Mouse (Mus musculus): ENCODE data around the gene Hdac4.

The Hdac4 gene

DNA sequence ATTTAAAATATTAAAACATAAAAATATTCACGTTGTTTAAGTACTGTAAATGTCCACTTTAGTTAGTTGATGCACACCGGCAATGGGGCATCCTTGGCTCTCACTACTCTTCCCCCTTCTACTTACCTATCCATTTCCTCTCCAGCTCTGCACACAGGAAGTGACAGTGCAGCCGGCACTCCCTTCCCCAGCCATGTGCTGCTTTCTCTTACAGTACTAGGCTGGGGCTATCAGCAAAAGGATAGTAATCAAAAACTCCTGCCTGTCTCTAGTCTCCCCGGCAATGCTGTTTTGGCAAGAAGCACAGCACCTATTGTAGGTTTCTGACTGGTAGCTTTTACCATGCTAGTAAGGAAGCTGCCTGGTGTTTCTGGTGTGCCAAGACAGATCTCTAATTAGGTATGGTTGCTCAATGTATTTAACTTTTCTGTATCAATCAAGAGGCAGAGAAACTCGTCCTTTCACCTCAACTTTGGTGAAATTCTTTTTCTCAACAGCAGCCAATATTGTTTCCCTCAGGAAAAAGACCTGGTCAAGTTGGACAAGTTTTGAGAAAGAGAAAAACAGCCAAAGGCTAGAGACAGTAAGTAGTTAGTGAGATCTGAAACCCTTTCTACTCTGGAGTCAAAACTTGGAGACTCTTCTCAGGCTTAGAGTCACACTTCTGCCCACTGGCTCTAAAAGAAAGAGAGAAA is 136.6 kb downstream of the Hdac4 start:
- peak; percentile 16 for DNase-seq (ENCODE audit: low read depth, low spot score)
- H3K27me3 ChIP-seq (ENCODE audit: control insufficient read depth, insufficient read depth, low read length, poor library complexity, severe bottlenecking): no peaks in the 10 kb centered on the region

DNA sequence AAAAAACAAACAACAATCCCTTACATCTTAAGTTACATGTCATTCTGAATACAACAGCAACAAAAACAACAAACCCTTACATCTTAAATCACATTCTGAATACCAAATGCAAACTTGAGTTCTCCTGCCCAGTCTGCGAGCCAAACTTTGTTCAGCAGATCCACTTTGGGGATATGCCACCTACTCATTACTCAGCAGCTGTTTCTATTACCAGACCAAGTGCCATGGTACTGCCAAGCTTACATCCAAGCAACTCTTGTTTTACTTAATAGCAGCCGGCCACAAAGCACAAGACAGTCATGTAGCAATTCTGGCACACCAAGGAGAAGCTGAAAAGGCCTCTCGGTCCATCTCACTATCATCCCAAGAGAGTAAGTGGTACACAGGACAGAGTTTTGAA is 138.4 kb downstream of the Hdac4 start:
- no peak for DNase-seq (ENCODE audit: low read depth, low spot score)
- Histone ChIP-seq H3K36me3 (ENCODE audit: control insufficient read depth, insufficient read depth, low read length, poor library complexity, severe bottlenecking) (no peaks in the 10 kb centered on the region), H3K27me3 (ENCODE audit: control insufficient read depth, insufficient read depth, low read length, poor library complexity, severe bottlenecking) (no peaks in the 10 kb centered on the region)

More for the DNA sequence above, 136.6 kb downstream of the Hdac4 start:
- no peaks in the 10 kb centered on the region for H3K36me3 ChIP-seq (ENCODE audit: control insufficient read depth, insufficient read depth, low read length, poor library complexity, severe bottlenecking)

DNA sequence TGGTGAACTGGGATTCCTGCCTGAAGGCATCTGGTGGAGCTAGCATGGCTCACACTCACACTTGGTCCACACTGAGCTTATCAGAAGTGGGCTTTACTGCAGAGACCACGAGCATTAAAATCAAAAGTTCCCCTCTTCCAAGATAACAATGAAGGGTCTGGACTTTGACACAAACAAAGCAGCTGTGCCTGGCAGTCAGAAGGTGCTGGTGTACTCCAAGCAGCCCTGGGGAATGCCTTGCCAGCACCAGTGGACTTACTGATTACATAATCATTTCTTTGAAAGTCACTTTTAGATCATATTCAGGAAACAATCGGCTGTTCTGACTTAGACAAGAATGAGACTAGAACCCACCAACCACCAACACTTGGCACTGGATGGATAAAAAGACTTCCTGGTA is 140.3 kb downstream of the Hdac4 start:
- no peak for DNase-seq (ENCODE audit: low read depth, low spot score)
- no peaks in the 10 kb centered on the region for H3K27me3 ChIP-seq (ENCODE audit: control insufficient read depth, insufficient read depth, low read length, poor library complexity, severe bottlenecking)

DNA sequence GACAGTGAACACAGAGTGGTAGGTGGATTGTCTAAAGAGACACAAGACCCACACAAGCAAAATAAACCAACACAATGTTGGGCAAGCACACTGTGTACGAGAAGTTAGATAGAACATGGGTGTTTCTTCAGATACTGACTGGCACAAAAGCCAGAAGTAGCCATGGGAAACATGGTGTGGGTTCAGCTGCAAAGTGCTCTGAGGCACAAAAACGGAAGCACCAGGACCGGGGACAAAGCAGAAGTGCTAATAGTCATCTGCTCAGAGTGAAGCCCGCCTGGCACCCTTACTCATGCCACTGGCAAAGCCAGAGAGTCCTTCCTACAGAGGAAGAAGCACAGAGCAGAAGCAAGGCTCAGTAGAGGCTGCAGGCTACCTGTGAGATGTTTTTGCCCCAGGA is 143.3 kb downstream of the Hdac4 start:
- DNase-seq (ENCODE audit: low read depth, low spot score): peak; percentile 55
- H3K27me3 ChIP-seq (ENCODE audit: control insufficient read depth, insufficient read depth, low read length, poor library complexity, severe bottlenecking): no peaks in the 10 kb centered on the region
- H3K36me3 ChIP-seq (ENCODE audit: control insufficient read depth, insufficient read depth, low read length, poor library complexity, severe bottlenecking): no peaks in the 10 kb centered on the region

More for the DNA sequence above, 140.3 kb downstream of the Hdac4 start:
- no peaks in the 10 kb centered on the region for H3K36me3 ChIP-seq (ENCODE audit: control insufficient read depth, insufficient read depth, low read length, poor library complexity, severe bottlenecking)

DNA sequence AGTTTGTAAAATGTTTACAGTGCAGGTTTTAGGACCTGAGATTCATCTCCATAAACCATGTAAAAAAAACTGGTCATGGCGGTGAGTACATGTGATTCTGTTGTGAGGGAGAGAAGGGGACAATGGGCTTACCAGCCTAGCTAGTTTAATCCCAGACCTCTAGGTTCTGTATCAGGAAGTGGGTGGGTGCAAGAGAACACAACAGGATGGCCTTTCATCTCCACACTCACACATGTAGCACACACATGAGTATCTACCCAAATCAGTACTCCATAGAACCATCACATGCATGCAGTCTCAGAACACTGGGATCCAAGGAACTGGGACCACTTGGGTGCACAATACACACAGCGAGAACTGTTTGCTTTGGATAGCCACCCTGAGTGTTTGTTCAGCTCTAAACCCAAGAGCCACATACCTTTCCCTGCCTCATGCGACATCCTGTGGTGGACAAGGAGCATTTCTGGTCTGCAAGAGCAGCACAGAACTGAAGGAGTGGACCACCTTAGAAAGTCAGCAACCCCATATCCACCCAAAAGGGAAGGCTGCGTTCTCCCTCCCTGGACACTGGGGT is 143.9 kb downstream of the Hdac4 start:
- Histone ChIP-seq H3K27me3 (ENCODE audit: control insufficient read depth, insufficient read depth, low read length, poor library complexity, severe bottlenecking) (no peaks in the 10 kb centered on the region), H3K36me3 (ENCODE audit: control insufficient read depth, insufficient read depth, low read length, poor library complexity, severe bottlenecking) (no peaks in the 10 kb centered on the region)
- no peak for DNase-seq (ENCODE audit: low read depth, low spot score)

DNA sequence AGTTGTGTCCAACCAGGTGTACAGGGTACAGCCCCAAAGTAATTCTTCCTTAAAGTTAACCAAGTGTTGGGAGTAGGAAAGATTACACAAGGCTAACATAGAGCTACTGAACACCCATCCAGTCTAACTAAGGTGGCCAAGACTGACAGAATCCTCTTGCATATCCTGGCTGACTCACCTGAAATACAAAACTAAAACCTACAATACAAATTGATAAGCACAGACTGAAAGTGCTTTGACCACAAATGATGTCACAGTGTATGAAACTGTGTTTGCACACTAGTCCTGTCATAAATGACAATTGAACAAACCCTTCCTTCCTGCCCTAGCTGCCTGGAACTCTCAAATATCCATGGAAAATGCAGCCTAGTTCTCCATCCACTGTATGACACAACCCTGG is 144.5 kb downstream of the Hdac4 start:
- Histone ChIP-seq H3K27me3 (ENCODE audit: control insufficient read depth, insufficient read depth, low read length, poor library complexity, severe bottlenecking) (no peaks in the 10 kb centered on the region), H3K36me3 (ENCODE audit: control insufficient read depth, insufficient read depth, low read length, poor library complexity, severe bottlenecking) (no peaks in the 10 kb centered on the region)
- DNase-seq (ENCODE audit: low read depth, low spot score): no peak

DNA sequence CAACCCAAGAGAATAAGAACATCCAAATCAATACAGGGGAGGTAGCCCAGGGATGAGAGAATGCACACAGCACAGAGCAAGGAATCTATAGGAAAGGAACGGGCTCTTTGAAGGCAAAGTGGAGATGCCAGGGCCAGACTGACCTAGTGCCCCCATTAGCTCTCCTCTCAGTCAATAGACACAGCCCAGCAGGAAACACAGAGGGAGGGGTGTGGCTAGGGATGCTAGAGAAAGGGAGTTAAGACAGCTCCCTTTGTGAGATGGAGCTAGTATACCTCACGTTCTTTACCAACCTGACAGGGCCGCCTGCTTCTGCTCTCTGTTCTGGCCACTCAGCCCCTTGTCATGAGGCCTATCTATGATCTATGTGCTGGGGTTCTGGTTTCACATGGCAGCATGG is 144.9 kb downstream of the Hdac4 start:
- H3K36me3 ChIP-seq (ENCODE audit: control insufficient read depth, insufficient read depth, low read length, poor library complexity, severe bottlenecking): no peaks in the 10 kb centered on the region
- no peak for DNase-seq (ENCODE audit: low read depth, low spot score)
- H3K27me3 ChIP-seq (ENCODE audit: control insufficient read depth, insufficient read depth, low read length, poor library complexity, severe bottlenecking): no peaks in the 10 kb centered on the region

DNA sequence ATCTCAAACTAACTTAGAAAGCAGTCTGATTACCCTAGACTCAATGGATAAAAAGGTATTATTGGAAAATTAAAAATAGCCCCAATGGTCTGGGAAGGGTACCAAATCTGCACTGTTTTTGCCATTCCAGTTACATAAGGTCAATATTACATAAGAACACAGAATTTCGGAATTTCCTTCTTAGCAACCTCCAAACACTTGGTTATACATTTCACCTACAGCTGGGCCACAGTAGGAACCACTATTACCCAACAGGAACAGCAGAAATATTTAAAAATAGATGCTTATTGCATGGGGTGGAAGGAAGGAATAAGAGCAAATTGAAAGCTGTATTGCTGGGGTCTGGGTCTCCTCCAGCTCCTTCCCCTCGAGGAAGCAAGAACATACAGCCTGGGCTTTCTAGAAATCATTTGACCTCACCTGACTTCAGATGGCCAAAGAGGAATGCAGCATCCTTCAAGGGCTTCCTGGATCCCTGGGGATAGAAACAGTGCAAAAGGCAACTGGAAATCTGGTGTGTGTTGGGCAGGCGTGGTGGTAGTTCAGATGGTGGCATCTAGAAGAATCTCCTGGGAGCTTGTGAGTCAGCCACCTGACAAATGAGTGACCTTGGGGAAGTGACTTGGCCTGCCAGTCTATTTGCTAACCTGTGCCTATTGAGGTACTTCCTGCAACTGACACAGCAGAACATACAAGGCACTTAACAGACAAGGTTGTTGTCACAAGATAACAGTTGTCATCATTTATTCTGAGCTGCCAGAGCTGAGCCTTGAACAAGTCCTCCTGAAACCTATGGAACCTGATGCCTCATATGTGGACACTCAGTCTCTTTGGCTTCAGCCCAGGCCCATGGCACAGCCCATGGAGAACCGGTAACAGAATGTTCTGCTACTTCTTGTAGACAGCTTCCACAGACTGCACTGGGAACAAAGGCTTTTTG is 146.8 kb downstream of the Hdac4 start:
- peak; percentile 27 for DNase-seq (ENCODE audit: low read depth, low spot score)
- Histone ChIP-seq H3K27me3 (ENCODE audit: control insufficient read depth, insufficient read depth, low read length, poor library complexity, severe bottlenecking) (no peaks in the 10 kb centered on the region), H3K36me3 (ENCODE audit: control insufficient read depth, insufficient read depth, low read length, poor library complexity, severe bottlenecking) (no peaks in the 10 kb centered on the region)

DNA sequence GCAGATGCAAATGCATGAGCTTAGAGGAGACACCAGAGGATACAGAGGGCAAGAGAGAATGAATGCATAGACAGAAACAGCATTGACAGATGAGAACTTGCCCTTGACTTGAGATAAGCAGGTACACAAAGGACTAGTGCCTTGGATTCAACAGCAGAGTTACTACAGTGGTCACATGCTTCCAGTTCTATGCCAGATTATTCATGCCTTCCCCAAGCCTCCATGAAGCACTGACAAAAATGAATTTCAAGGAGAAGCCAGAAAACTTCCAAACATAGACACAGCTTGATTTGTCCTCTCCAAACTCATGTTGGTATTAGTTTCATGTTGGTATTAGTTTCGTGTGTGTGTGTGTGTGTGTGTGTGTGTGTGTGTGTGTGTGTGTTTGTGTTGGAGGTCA is 149.8 kb downstream of the Hdac4 start:
- Histone ChIP-seq H3K36me3 (ENCODE audit: control insufficient read depth, insufficient read depth, low read length, poor library complexity, severe bottlenecking) (no peaks in the 10 kb centered on the region), H3K27me3 (ENCODE audit: control insufficient read depth, insufficient read depth, low read length, poor library complexity, severe bottlenecking) (no peaks in the 10 kb centered on the region)
- DNase-seq (ENCODE audit: low read depth, low spot score): no peak

DNA sequence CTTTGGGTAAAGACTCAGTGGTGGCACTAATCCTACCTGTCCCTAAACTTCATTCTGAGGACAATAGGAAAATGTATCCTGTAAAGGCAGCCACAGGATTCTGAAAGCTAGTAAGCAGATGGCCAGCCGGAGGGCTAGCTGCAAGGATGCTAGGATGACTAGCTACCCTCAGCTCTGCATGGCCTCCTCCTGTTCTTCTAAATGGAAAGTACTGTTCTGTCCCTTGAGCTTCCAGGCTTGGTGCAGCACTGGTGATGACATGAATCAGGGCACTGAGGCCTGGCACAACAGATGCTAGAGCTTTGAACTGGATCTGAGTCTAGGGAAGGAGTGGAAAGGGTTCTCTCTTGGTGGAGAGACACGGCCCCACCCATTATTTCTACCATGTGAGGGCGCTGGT is 150.6 kb downstream of the Hdac4 start:
- no peaks in the 10 kb centered on the region for H3K27me3 ChIP-seq (ENCODE audit: control insufficient read depth, insufficient read depth, low read length, poor library complexity, severe bottlenecking)
- no peak for DNase-seq (ENCODE audit: low read depth, low spot score)
- no peaks in the 10 kb centered on the region for H3K36me3 ChIP-seq (ENCODE audit: control insufficient read depth, insufficient read depth, low read length, poor library complexity, severe bottlenecking)

DNA sequence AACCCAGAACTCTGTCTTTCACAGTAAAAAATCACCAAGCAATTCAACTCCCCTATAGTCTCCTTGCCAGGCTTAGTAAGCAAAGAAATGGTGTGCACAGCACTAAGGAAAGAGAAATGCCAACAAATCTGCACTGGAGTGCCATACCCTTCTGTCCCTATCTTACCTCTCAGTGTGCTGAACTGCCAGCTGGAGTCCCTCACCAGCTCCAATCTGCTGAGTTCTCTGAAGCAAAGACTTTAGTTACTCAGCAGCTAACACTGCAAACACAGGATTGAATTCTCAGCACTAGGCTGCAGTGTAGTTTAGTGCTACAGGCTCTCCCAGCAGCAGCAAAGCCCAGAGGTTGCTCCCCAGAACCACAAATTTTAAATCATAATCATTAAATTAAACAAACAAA is 151.5 kb downstream of the Hdac4 start:
- no peak for DNase-seq (ENCODE audit: low read depth, low spot score)
- Histone ChIP-seq H3K36me3 (ENCODE audit: control insufficient read depth, insufficient read depth, low read length, poor library complexity, severe bottlenecking) (no peaks in the 10 kb centered on the region), H3K27me3 (ENCODE audit: control insufficient read depth, insufficient read depth, low read length, poor library complexity, severe bottlenecking) (no peaks in the 10 kb centered on the region)

DNA sequence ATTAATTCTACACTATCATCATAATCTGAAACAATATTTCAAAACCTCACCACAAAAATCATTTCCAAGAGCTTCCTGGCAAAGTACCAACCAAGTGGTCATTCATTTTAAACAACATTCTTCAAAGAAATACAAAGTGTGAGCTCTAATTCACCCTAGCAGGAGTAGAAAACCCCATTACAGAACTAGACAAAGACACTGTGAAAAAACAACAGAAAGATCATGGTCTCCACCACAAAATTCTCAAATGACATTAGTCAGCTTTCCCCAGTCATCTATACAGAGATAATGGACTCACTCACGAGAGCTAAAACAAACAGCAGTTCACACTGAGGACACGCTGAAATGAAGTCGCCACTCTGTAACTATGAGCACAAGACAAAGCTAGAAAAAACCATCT is 153.4 kb downstream of the Hdac4 start:
- Histone ChIP-seq H3K27me3 (ENCODE audit: control insufficient read depth, insufficient read depth, low read length, poor library complexity, severe bottlenecking) (no peaks in the 10 kb centered on the region), H3K36me3 (ENCODE audit: control insufficient read depth, insufficient read depth, low read length, poor library complexity, severe bottlenecking) (no peaks in the 10 kb centered on the region)
- DNase-seq (ENCODE audit: low read depth, low spot score): no peak

DNA sequence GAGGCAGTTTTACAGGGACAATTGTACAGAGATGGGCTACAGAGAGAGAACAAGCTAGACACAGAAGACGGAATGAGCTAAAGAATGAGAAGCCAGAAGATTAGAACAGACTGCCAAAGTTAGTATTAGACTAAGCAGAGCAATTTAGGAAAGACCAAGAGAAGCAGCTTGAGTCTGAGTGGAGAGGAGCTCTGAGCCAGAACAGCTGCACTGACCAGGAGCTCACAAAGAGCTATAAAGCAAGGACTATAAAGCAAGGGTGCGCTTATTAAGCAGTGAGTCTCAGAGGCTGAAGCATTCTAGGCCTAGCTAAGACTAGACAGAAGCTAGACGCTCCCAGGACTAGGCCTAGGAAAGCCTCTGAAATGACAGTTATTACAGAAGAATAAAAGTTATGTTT is 154.2 kb downstream of the Hdac4 start:
- no peaks in the 10 kb centered on the region for H3K27me3 ChIP-seq (ENCODE audit: control insufficient read depth, insufficient read depth, low read length, poor library complexity, severe bottlenecking)
- DNase-seq (ENCODE audit: low read depth, low spot score): no peak
- no peaks in the 10 kb centered on the region for H3K36me3 ChIP-seq (ENCODE audit: control insufficient read depth, insufficient read depth, low read length, poor library complexity, severe bottlenecking)

DNA sequence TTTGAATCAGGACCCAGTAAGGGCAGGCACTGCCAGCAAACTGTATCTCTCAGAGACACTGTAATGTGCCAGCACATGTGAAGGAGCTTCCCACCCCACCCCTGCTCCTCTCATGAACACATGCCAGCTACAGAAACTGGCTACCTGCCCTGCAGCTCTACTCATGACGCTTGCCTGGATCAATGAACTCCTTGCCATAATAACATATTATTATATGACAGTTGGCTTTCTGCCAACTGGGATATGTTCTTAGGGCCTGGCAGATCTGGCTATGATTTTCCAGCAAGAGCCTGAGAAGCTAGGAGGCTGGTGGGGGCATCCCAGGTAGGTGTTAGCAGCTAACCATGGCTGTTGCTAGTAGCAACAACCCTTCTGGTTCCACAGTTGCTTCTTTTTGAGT is 156.8 kb downstream of the Hdac4 start:
- H3K27me3 ChIP-seq (ENCODE audit: control insufficient read depth, insufficient read depth, low read length, poor library complexity, severe bottlenecking): no peaks in the 10 kb centered on the region
- no peaks in the 10 kb centered on the region for H3K36me3 ChIP-seq (ENCODE audit: control insufficient read depth, insufficient read depth, low read length, poor library complexity, severe bottlenecking)
- no peak for DNase-seq (ENCODE audit: low read depth, low spot score)

DNA sequence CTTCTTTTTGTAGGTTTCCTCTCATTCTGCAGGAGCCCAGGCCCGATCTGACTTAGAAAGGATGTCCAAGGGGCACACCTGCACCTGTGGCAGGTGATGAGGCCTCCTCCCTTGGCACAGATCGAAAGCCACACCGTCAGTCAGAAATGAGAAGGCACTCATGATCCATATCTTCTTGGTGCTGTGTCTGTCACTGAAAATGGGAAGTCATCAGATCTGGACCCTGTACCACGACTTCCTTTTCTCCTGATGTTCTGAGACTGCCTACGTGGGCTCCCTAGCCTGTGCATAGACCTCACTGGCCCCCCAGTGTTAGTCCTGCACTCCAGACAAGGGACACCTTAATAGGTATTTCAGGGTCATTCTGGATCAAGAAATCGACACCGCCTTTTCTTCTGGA is 158.5 kb downstream of the Hdac4 start:
- H3K36me3 ChIP-seq (ENCODE audit: control insufficient read depth, insufficient read depth, low read length, poor library complexity, severe bottlenecking): no peaks in the 10 kb centered on the region
- no peak for DNase-seq (ENCODE audit: low read depth, low spot score)
- H3K27me3 ChIP-seq (ENCODE audit: control insufficient read depth, insufficient read depth, low read length, poor library complexity, severe bottlenecking): no peaks in the 10 kb centered on the region
